Mouse (Mus musculus) Patski (cell line): ENCODE results near the gene Ctnnal1. TPM values are rescaled to one million over a fixed set of nuclear protein-coding genes. Genes with fewer than 3 reads are reported as not detected.
A peak's percentile ranks its signal among the peaks of the same experiment; 100 is the strongest.

ENCODE experiments used
- ATAC-seq: fragments of 100-300 bp; one replicate; pipeline ENCODE4 v1.8.0; 2021
- CTCF ChIA-PET: fragments of 350-600 bp; sonication (Branson Sonifier 250); formaldehyde crosslinking; loops from one replicate; lab custom pipeline; 2022; ENCODE audit warnings: inconsistent platforms; lab: Charles Lee
- POLR2A ChIA-PET: fragments of 350-600 bp; sonication (Branson Sonifier 250); formaldehyde crosslinking; loops from one replicate; lab custom pipeline; 2022; ENCODE audit warnings: antibody characterized with exemption, inconsistent platforms; lab: Charles Lee
- DNase-seq: peaks from one replicate; pipeline ENCODE4 v3.0.0-alpha.2; 2011; ENCODE audit warnings: low read depth, low spot score
- H3K27me3 ChIP-seq: fragments of 371-371 bp; one replicate; pipeline ENCODE4 v1.5.1; 2021
- CTCF ChIP-seq: fragments of 100-300 bp; IDR thresholded peaks from one replicate; pipeline ENCODE4 v1.5.1; 2021
- in situ Hi-C: fragments of 300-500 bp; cut with MboI; formaldehyde crosslinking; loops from 3 replicates; pipeline ENCODE4 v1.11.1; 2018; ENCODE audit warnings: low pct_unique_long_range_greater_than_20kb, mixed read lengths
- polyA plus RNA-seq: library from polyadenylated mRNA; unstranded; gene quantifications from one replicate; pipeline ENCODE4 v1.2.3, GENCODE M21; 2021

The Ctnnal1 gene
- polyA plus RNA-seq, 1 experiment from 2014 or later: 33.7 TPM

- no peak for TF ChIP-seq CTCF
- CTCF ChIA-PET: interaction anchor here (0.6 to 3.5 kb wide), 3 partner anchors 9 to 77 kb away, joined by 3 to 19 read pairs (median 3); no protein-coding TSS in a partner anchor
- in situ Hi-C loops: no loop called here
- DNase-seq (no peak), ATAC-seq (no peak)
- POLR2A ChIA-PET: no interaction called here
- no peaks in the 10 kb centered on the region for H3K27me3 ChIP-seq
Observed at GRCm38 (mm10) chr4:56811642-56812041, 53.3 kb downstream of the Ctnnal1 start.

GRCm38 (mm10) chr4:56809050-56809449, 55.9 kb downstream of the Ctnnal1 start:
- DNase-seq (no peak), ATAC-seq (no peak)
- no peak for TF ChIP-seq CTCF
- ChIA-PET CTCF (interaction anchor here (0.8 to 3.5 kb wide), 4 partner anchors 8 to 20 kb away, joined by 3 to 19 read pairs (median 6); no protein-coding TSS in a partner anchor), POLR2A (interaction anchor here (1.0 kb wide), 1 partner anchor 9 kb away, joined by 3 read pairs; no protein-coding TSS in a partner anchor)
- in situ Hi-C loops: no loop called here
- H3K27me3 ChIP-seq: no peaks in the 10 kb centered on the region

GRCm38 (mm10) chr4:56802669-56803150, 62.3 kb downstream of the Ctnnal1 start:
- no peak for DNase-seq
- CTCF ChIA-PET: interaction anchor here (1.0 kb wide), 1 partner anchor 18 kb away, joined by 4 read pairs; no protein-coding TSS in a partner anchor

GRCm38 (mm10) chr4:56801907-56802668, 62.9 kb downstream of the Ctnnal1 start, which contains the start of the genes Elp1 and Fam206a:
Gene Elp1 (minus strand): TSS chr4:56802331.
Gene Fam206a (plus strand): TSS chr4:56802345.
- ATAC-seq (peak; percentile 78), DNase-seq (peak; percentile 55)
- no peak for TF ChIP-seq CTCF
- no peaks in the 10 kb centered on the region for H3K27me3 ChIP-seq
- CTCF ChIA-PET: interaction anchor here (1.0 kb wide), 1 partner anchor 19 kb away, joined by 4 read pairs; no protein-coding TSS in a partner anchor
- in situ Hi-C loops: no loop called here
- POLR2A ChIA-PET: interaction anchor here (0.6 kb wide), 1 partner anchor 386 kb away, joined by 6 read pairs; no protein-coding TSS in a partner anchor

More at GRCm38 (mm10) chr4:56802669-56803150, 62.3 kb downstream of the Ctnnal1 start:
- no peak for TF ChIP-seq CTCF
- no peak for ATAC-seq
- no peaks in the 10 kb centered on the region for H3K27me3 ChIP-seq
- in situ Hi-C loops: no loop called here
- POLR2A ChIA-PET: interaction anchor here (0.6 kb wide), 1 partner anchor 387 kb away, joined by 6 read pairs; no protein-coding TSS in a partner anchor

GRCm38 (mm10) chr4:56791373-56791772, 73.6 kb downstream of the Ctnnal1 start:
- CTCF ChIA-PET: no interaction called here
- H3K27me3 ChIP-seq: no peaks in the 10 kb centered on the region
- POLR2A ChIA-PET: no interaction called here
- ATAC-seq: no peak
- TF ChIP-seq CTCF: peak; percentile 23
- no peak for DNase-seq
- in situ Hi-C loops: no loop called here

GRCm38 (mm10) chr4:56771065-56771464, 93.9 kb downstream of the Ctnnal1 start:
- DNase-seq (no peak), ATAC-seq (no peak)
- H3K27me3 ChIP-seq: no peaks in the 10 kb centered on the region
- no peak for TF ChIP-seq CTCF
- ChIA-PET POLR2A (interaction anchor here (0.9 kb wide), 1 partner anchor 17 kb away, joined by 3 read pairs; no protein-coding TSS in a partner anchor), CTCF (no interaction called here)
- in situ Hi-C loops: no loop called here

- ATAC-seq: no peak
- in situ Hi-C loops: no loop called here
- H3K27me3 ChIP-seq: no peaks in the 10 kb centered on the region
Observed at GRCm38 (mm10) chr4:56768913-56769312, 96.1 kb downstream of the Ctnnal1 start.

GRCm38 (mm10) chr4:56767861-56768284, 97.1 kb downstream of the Ctnnal1 start:
- CTCF ChIA-PET: no interaction called here
- no peaks in the 10 kb centered on the region for H3K27me3 ChIP-seq
- in situ Hi-C loops: no loop called here
- POLR2A ChIA-PET: no interaction called here
- no peak for TF ChIP-seq CTCF
- DNase-seq (no peak), ATAC-seq (no peak)

More at GRCm38 (mm10) chr4:56768913-56769312, 96.1 kb downstream of the Ctnnal1 start:
- DNase-seq: no peak
- ChIA-PET POLR2A (no interaction called here), CTCF (no interaction called here)
- TF ChIP-seq CTCF: no peak

Other genes starting within 250 kb of the Ctnnal1 start
- 0.05 TPM for gene Gm26657, start 125.1 kb downstream of the Ctnnal1 start, polyA plus RNA-seq
- not detected for gene Actl7b, start 123.7 kb downstream of the Ctnnal1 start, polyA plus RNA-seq
- gene Actl7a, start 121.8 kb downstream of the Ctnnal1 start, polyA plus RNA-seq: not detected
- 21.0 TPM for gene Elp1, start 62.9 kb downstream of the Ctnnal1 start, polyA plus RNA-seq
- 15.1 TPM for gene Fam206a, start 62.8 kb downstream of the Ctnnal1 start, polyA plus RNA-seq
- 19.1 TPM for gene Tmem245, start 82.2 kb upstream of the Ctnnal1 start, polyA plus RNA-seq
- gene Frrs1l, start 125.2 kb upstream of the Ctnnal1 start, polyA plus RNA-seq: not detected